Mouse (Mus musculus): ENCODE measurements around the gene Hsd3b2.
A peak's percentile ranks its signal among the peaks of the same experiment; 100 is the strongest.
"Not testable (repeated sequence)": the region's sequence is repeated elsewhere in the genome, so short reads cannot be mapped to it uniquely, and the experiment has no call there.

The Hsd3b2 gene

GRCm38 (mm10) chr3:98724376-98724775 lies at the start of gene Hsd3b2:
Gene Hsd3b2 (minus strand): TSS chr3:98724543.
- DNase-seq = no peak

DNA sequence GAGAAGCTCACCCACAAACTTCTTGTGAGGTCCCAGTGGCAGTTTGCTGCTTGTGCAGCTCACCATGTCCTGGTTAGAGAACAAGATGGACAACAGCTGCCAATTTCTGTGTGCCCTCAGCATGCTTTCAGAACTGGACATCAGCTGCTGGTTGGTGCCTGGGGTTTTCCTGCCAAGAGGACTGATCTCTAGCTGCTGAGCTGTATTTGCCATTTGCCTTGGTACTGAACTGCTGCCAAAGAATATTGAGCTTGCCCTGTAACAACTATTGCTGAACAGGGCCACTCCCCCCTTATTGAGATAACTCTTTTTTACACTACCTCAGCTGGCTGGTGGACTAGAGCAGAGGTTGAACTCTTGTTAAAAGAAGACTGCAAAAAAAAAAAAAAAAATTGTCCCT lies 39.8 kb upstream of the Hsd3b2 start:
- no peak for DNase-seq

DNA sequence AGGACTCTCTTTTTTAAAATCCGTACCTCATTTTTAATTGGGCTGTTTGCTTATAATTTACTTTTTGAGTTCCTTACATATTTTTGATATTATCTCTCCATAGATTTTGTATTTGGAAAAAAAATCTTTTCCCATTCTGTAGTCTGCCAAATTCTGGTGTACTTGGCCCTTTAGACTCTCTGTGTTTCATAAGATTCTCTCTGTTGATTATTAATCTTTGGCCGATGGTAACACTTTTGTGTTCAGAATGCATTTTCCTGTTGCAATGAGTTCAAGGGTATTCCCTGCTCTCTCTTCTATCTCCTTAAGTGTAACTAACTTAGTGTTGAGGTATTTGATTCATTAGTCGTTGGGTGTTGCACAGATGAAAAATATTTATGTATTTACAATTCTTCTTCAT lies 32.5 kb upstream of the Hsd3b2 start:
- DNase-seq = no peak

GRCm38 (mm10) chr3:98752171-98752570 lies 27.8 kb upstream of the Hsd3b2 start:
- DNase-seq = no peak

DNA sequence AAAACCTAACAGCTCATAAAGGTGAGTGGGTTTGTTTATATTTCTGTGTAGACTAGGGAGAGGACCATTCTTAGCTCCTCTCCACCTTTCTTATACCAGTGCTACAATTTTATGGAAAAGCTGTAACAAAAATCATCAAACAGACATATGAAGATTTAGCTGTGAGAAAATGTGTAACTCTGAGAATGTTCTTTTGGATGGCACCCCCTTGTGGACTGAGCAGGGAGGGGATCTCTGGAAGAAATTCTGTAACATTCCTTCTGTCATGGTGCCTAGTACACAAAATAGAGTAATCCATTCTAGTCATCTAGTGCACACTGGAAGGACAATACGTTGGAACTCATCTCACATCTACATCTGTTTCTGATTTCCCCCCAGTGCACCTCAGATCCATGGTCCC lies 16.7 kb upstream of the Hsd3b2 start:
- DNase-seq = not testable (repeated sequence)

GRCm38 (mm10) chr3:98734340-98734739 lies 10.0 kb upstream of the Hsd3b2 start:
- DNase-seq = no peak

GRCm38 (mm10) chr3:98733724-98734123 lies 9.4 kb upstream of the Hsd3b2 start:
- no peak for DNase-seq

GRCm38 (mm10) chr3:98726281-98726680 lies 1.9 kb upstream of the Hsd3b2 start:
- peak; percentile 5 to 9 for DNase-seq

DNA sequence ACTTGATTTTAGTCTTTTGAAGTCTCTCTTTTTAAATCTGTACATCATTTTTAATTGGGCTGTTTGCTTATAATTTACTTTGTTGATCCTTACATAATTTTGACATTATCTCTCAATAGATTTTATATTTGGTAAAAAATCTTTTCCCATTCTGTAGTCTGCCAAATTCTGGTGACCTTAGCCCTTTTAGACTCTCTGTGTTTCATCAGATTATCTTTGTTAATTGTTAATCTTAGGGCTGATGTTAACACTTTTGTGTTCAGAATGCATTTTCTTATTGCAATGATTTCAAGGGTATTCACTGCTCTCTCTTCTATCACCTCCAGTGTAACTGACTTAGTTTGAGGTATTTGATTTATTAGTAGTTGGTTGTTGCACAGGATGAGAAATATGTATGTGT lies 3.6 kb downstream of the Hsd3b2 start:
- DNase-seq = no peak

DNA sequence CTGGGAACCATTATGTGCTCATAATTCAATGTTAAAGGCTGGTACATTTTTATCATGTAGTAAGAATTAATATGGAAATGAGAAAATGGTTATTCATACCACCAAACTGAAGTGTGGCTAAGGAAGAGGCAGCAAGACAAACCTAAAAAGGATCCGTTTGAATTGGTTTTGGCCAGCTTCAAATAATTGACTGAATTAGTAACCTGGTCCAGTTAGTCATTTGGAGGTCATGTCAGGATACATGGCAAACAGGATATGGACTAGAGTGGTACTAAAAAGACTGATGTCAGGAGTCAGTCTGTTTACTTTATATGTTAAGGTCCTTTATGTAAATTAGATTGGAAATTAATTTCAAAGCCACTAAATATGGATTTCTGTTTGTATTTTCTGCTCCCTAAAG lies 41.9 kb downstream of the Hsd3b2 start:
- no peak for DNase-seq

GRCm38 (mm10) chr3:98680786-98681185 lies 43.6 kb downstream of the Hsd3b2 start:
- no peak for DNase-seq

All from cerebellum, postnatal 10 days (tissue).